Mouse (Mus musculus): ENCODE measurements around the gene Gm28051. TPM values are rescaled to one million over a fixed set of nuclear protein-coding genes. Genes with fewer than 3 reads are reported as not detected.

The Gm28051 gene
- polyA plus RNA-seq, 1 experiment from 2014 or later: not detected

DNA sequence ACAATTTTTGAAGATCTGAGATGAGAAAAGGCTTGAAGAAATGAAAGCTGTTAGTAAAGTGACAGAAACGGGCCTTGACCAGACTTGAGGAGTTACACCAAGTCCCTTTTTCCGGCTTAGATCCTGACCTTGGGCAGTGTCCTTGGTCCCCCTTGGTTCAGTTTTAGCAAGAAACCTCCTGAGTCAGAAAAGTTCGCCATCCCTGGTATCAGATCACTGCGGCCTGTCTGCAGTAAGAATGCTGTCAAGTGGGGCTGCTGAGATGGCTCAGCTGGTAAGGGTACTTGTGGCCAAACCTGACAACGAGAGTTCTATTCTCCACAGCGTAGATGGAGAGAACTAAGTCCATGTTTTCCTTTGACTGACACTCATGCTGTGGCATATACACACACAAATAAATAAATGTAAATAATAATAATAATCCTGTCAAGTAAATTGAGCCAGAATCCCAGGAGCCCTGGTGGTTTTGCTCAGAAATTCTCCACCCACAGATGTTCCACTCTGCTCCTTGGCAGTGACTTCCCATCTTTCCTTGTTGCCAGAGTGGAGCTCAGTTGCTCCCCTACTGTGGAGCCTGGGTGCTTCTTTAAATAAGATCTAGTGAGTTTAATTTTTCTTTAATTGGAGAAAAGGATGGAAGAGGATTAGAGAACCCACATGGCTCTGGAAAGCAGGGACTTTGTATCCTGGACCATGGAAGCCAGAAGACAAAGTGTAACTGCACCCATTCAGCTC, 51.5 kb downstream of the Gm28051 start:
- Histone ChIP-seq H3K9ac (no peak overlapping the region), H3K9me3 (ENCODE audit: low read depth, low read length) (no peaks in the 10 kb centered on the region), H3K4me1 (ENCODE audit: insufficient read depth) (peaks cover 7% of the 10 kb centered on the region), H3K4me3 (ENCODE audit: low read depth, low read length) (peak overlapping the region; percentile 74; the same call in 1 of the 2 replicates), H3K27me3 (ENCODE audit: insufficient read depth, low read length) (no peaks in the 10 kb centered on the region), H3K27ac (ENCODE audit: low read depth) (no peak overlapping the region), H3K4me2 (peak overlapping the region; percentile 95), H3K36me3 (ENCODE audit: insufficient read depth) (no peaks in the 10 kb centered on the region)
- no peak for ATAC-seq (ENCODE audit: insufficient read depth)
- no peak for DNase-seq
- WGBS: 44% methylated on average over 6 of the region's 6 CpGs
- TF ChIP-seq CTCF (IDR thresholded peaks at IDR 0.05; ENCODE audit: low read depth): no peak

DNA sequence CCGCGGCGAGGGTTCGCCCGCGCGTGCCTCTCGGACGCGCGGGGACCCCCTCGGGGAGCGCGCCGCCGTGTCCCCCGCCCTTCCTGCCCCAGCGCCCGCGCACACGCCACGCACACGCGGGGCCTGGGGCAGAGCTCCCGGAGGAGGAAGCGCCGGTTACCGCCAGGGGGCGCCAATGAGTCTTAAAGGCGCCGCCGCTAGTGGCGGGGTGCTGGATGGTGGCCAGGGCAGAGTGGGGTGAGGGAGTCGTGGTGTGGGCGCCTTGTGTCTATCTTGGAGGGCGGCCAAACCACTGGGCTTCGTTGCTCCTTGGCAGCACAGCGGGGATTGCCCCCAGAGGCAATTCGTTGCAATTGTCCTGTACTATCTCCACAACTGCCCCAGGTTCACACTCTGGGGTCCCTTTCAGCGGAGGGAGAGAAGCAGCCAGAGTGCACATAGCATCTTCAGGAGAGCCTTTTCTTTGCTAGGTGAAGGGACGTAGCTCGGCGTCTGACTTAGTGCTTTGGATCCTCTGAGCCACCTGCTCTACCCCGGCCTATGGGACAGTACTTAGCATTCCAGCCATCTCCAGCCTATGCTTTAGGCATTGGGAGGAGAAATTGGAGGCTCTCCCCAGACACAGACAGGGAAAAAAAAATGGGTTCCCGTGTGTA, 52.2 kb downstream of the Gm28051 start:
- peak; percentile 86 for TF ChIP-seq CTCF (IDR thresholded peaks at IDR 0.05; ENCODE audit: low read depth)
- peak; percentile 76 for ATAC-seq (ENCODE audit: insufficient read depth)
- peak overlapping the region; percentile 95 for H3K4me2 ChIP-seq
- H3K36me3 ChIP-seq (ENCODE audit: insufficient read depth): no peaks in the 10 kb centered on the region
- peaks cover 7% of the 10 kb centered on the region for H3K4me1 ChIP-seq (ENCODE audit: insufficient read depth)
- H3K4me3 ChIP-seq (ENCODE audit: low read depth, low read length): peak overlapping the region; percentile 74
- H3K9me3 ChIP-seq (ENCODE audit: low read depth, low read length): no peaks in the 10 kb centered on the region
- peak overlapping the region; percentile 82 for H3K27ac ChIP-seq (ENCODE audit: low read depth)
- H3K27me3 ChIP-seq (ENCODE audit: insufficient read depth, low read length): no peaks in the 10 kb centered on the region
- peak; percentile 91 for DNase-seq
- WGBS: 3% methylated on average over 45 of the region's 45 CpGs
- peak overlapping the region; percentile 75 for H3K9ac ChIP-seq

DNA sequence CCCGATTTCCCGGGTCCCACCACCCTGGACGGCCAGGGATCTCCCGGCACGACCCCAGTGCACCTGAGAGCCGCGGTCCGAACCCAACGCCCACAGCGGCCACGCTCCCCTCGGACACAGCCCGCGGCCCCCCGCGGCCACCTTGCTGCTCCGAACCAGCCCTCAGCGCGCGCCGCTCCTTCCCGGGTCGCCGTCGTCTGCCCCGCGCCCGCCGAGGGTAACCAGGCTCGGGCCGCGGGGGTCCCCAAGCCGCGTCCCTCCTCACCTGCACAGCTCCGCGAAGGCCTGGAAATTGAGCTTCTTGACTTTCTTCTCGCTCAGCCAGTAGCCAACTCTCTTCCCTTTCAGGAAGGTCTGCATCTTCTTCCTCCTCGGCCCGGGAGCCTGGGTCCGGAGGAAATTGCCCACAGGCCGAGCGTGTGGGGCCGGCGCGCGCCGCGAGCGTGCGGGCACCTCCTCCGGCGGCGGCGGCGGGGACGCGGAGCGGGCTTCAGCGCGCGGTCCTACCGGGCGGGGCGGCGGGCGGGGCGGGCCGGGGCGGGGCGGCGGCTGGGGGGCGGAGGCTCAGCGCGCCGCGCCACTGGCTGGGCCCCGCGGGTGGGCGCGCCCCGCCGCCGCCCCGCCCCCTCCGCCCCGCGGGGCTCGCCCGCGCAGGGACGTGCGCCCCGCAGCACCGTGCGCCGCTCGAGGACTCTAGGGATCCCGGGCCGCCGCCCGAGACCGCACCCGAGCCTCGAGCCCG, 52.9 kb downstream of the Gm28051 start, which contains the start of gene Itpk1:
Gene Itpk1 (minus strand): TSS at position 474 of the 742 bp plus-strand sequence.
- TF ChIP-seq CTCF (IDR thresholded peaks at IDR 0.05; ENCODE audit: low read depth): no peak
- peak; percentile 75 for DNase-seq
- Histone ChIP-seq H3K9ac (peak within 1 kb of the TSS; percentile 75), H3K27me3 (ENCODE audit: insufficient read depth, low read length) (no peaks in the 10 kb centered on the region), H3K9me3 (ENCODE audit: low read depth, low read length) (no peaks in the 10 kb centered on the region), H3K4me3 (ENCODE audit: low read depth, low read length) (peak within 1 kb of the TSS; percentile 74), H3K4me1 (ENCODE audit: insufficient read depth) (peaks cover 7% of the 10 kb centered on the region), H3K36me3 (ENCODE audit: insufficient read depth) (no peaks in the 10 kb centered on the region), H3K4me2 (peak within 1 kb of the TSS; percentile 95), H3K27ac (ENCODE audit: low read depth) (peak within 1 kb of the TSS; percentile 82)
- WGBS: under 1% methylated on average over 74 of the region's 105 CpGs
- ATAC-seq (ENCODE audit: insufficient read depth): peak; percentile 91

DNA sequence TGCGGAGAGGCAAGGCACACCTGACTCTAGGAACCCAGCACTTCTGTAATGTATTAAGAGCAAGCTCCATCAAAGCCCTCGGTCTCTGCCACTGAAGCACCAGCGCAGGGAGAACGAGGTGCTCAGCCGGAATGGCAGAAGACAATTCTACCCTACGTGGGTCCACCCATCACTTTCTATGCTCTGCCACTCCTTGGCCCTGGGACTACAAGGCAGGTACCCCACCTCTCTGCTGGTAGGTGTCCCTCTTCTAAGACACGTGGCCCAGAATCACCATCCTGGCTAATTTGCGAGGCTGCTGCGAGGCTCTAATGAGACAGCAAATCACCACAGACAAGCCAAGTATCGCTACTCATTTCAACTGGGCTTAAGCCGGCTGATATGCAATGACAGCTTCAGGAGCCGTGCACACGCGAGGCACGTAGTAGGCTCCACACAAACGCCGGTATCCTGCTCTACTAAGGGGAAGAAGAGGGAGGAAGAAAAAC, 53.6 kb downstream of the Gm28051 start:
- peak overlapping the region; percentile 74 for H3K4me3 ChIP-seq (ENCODE audit: low read depth, low read length)
- H3K4me1 ChIP-seq (ENCODE audit: insufficient read depth): peaks cover 7% of the 10 kb centered on the region
- H3K27me3 ChIP-seq (ENCODE audit: insufficient read depth, low read length): no peaks in the 10 kb centered on the region
- no peak overlapping the region for H3K27ac ChIP-seq (ENCODE audit: low read depth)
- WGBS: 11% methylated on average over 17 of the region's 17 CpGs
- DNase-seq: no peak
- no peak for ATAC-seq (ENCODE audit: insufficient read depth)
- peak overlapping the region; percentile 95 for H3K4me2 ChIP-seq
- H3K36me3 ChIP-seq (ENCODE audit: insufficient read depth): no peaks in the 10 kb centered on the region
- peak overlapping the region; percentile 75 for H3K9ac ChIP-seq
- TF ChIP-seq CTCF (IDR thresholded peaks at IDR 0.05; ENCODE audit: low read depth): no peak
- H3K9me3 ChIP-seq (ENCODE audit: low read depth, low read length): no peaks in the 10 kb centered on the region

DNA sequence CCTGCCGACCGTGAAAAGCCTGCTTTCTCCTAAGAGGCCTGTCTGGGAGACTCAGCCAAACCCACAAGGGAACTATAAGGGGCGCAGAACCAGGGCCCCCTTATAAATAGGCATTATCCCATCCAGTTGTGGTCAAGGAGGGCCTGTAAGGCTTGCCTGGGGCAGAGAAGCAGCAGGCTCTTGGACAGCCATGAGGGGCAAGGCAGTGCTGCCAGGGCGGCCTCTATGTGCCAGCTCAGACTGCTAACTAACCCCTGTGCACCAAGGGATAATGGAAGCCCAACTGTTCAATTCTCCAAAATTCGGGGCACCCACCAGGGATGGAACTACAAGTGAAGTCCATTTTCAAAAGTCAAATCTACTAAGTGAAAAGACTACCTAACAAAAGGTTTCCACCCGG, 54.1 kb downstream of the Gm28051 start:
- 49% methylated on average over 6 of the region's 6 CpGs for WGBS
- Histone ChIP-seq H3K4me2 (peak overlapping the region; percentile 95), H3K36me3 (ENCODE audit: insufficient read depth) (no peaks in the 10 kb centered on the region), H3K27me3 (ENCODE audit: insufficient read depth, low read length) (no peaks in the 10 kb centered on the region), H3K9me3 (ENCODE audit: low read depth, low read length) (no peaks in the 10 kb centered on the region), H3K27ac (ENCODE audit: low read depth) (no peak overlapping the region), H3K4me3 (ENCODE audit: low read depth, low read length) (peak overlapping the region; percentile 74; the same call in 1 of the 2 replicates), H3K9ac (peak overlapping the region; percentile 18; the same call in 1 of the 2 replicates), H3K4me1 (ENCODE audit: insufficient read depth) (peaks cover 7% of the 10 kb centered on the region)
- ATAC-seq (ENCODE audit: insufficient read depth): no peak
- no peak for TF ChIP-seq CTCF (IDR thresholded peaks at IDR 0.05; ENCODE audit: low read depth)
- no peak for DNase-seq

DNA sequence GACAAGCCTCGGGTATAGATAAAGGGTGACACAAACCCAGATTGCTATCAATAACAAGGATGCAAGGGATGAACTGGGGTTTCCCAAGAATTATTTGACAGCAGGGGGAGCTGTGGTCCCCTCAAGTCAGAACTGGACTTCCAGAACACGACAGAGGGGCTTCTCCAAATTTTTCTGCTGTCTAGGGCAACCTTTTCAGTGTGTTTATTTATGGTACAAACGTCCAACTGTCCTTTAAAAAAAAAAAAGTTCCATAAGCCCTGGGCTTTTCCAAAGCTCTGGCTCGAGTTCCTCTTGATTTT, 54.5 kb downstream of the Gm28051 start:
- H3K9ac ChIP-seq: peak overlapping the region; percentile 18; the same call in 1 of the 2 replicates
- H3K27ac ChIP-seq (ENCODE audit: low read depth): peak overlapping the region; percentile 54; the same call in 1 of the 2 replicates
- DNase-seq: peak; percentile 72
- ATAC-seq (ENCODE audit: insufficient read depth): no peak
- peak overlapping the region; percentile 95 for H3K4me2 ChIP-seq
- peak; percentile 46 for TF ChIP-seq CTCF (IDR thresholded peaks at IDR 0.05; ENCODE audit: low read depth)
- H3K4me3 ChIP-seq (ENCODE audit: low read depth, low read length): peak overlapping the region; percentile 74
- 4% methylated on average over 4 of the region's 4 CpGs for WGBS
- H3K4me1 ChIP-seq (ENCODE audit: insufficient read depth): peaks cover 7% of the 10 kb centered on the region
- H3K27me3 ChIP-seq (ENCODE audit: insufficient read depth, low read length): no peaks in the 10 kb centered on the region
- no peaks in the 10 kb centered on the region for H3K9me3 ChIP-seq (ENCODE audit: low read depth, low read length)
- H3K36me3 ChIP-seq (ENCODE audit: insufficient read depth): no peaks in the 10 kb centered on the region
